Comparison of ENCODE assay signal across 14 mouse cellular contexts in genomic region chr3:8163030-8163429, GRCm38 (mm10).
"Had no signal": no experiment of that assay in that cellular context is flagged by ENCODE, and none has a peak within 500 bp of the region (broad histone marks: within the 10 kb centered on the region; RNA-seq: fewer than 3 reads in every experiment).

No protein-coding gene starts in this region.

- ATAC-seq: intestine, postnatal 0 days; liver, embryonic 12.5 days had no signal

- H3K4me2 ChIP-seq: limb, embryonic 15.5 days; liver, embryonic 12.5 days; lung, embryonic 14.5 days; midbrain, embryonic 11.5 days; neural tube, embryonic 15.5 days had no signal

- DNase-seq: kidney, postnatal 10 days; lung, postnatal 10 days; lung, postnatal 4 days; thymus, adult 2 months; thymus, postnatal 25 days had no signal

- H3K4me3 ChIP-seq: layer of hippocampus, adult 2 months; limb, embryonic 15.5 days; liver, embryonic 12.5 days; myocyte; neural tube, embryonic 15.5 days had no signal

- H3K9me3 ChIP-seq: limb, embryonic 15.5 days; liver, embryonic 12.5 days; neural tube, embryonic 15.5 days had no signal

- H3K4me1 ChIP-seq: limb, embryonic 15.5 days; liver, embryonic 12.5 days; neural tube, embryonic 15.5 days had no signal

- H3K36me3 ChIP-seq: limb, embryonic 15.5 days; liver, embryonic 12.5 days; neural tube, embryonic 15.5 days had no signal

- H3K27me3 ChIP-seq: limb, embryonic 15.5 days; liver, embryonic 12.5 days; neural tube, embryonic 15.5 days had no signal

- H3K27ac ChIP-seq: layer of hippocampus, adult 2 months; limb, embryonic 15.5 days; liver, embryonic 12.5 days; neural tube, embryonic 15.5 days; stomach, postnatal 0 days had no signal

- H3K9ac ChIP-seq: limb, embryonic 15.5 days; liver, embryonic 12.5 days; lung, embryonic 14.5 days; neural tube, embryonic 15.5 days had no signal
